Mouse (Mus musculus): ENCODE results near the gene Man1b1.

The Man1b1 gene

DNA sequence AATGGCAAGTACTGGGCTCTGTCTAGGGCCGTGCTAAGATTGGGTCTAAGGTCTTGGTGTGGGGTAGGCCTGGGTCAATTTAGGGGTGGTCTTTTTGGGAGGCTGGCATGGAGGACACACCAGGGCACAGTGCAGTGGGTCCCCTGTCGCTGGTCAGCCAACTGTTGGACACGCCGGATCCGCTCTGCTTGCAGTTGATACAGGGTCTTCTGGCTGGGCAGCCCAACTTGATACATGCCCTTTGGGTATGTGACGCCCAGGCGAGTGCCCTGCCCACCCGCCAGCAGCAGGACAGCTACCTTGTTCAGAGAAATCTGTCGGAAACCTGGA, 32.6 kb downstream of the Man1b1 start:
- no peak for DNase-seq

DNA sequence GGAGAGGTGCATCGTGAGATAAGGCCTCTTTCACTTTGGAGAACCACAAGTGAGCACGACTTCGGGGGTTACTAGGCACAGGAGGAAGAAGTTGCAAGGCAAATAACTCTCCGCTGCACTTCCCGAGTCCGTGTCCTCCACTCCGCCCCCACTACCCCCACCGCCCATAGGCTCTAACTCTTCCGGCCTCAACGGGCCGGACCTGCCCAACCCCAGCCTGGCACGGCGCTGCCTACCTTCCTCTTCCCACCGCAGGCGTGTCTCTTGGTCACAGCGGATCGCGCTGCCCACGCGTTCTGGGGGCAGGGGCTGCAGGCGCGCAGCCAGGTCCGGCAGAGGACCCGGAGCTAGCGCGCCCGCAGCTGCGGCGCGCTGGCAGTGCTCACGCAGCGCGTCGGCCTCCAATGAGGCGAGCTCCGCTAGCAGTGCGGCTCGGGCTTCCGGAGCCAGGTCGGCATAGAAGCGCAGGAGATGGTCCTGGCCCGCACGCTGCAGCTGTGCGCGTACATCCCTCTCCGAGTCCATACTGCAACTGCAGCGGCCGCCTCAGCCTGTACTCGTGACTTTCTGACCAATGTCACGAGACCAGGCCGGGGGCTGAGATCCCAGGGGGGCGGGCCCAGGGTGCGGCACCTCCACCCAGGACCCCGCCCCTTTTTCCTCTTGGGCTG, 33.1 kb downstream of the Man1b1 start, which contains the start of gene Uap1l1:
Gene Uap1l1, minus strand, starts transcription at position 592 of the 671 bp plus-strand sequence.
- DNase-seq: peak; percentile 81

DNA sequence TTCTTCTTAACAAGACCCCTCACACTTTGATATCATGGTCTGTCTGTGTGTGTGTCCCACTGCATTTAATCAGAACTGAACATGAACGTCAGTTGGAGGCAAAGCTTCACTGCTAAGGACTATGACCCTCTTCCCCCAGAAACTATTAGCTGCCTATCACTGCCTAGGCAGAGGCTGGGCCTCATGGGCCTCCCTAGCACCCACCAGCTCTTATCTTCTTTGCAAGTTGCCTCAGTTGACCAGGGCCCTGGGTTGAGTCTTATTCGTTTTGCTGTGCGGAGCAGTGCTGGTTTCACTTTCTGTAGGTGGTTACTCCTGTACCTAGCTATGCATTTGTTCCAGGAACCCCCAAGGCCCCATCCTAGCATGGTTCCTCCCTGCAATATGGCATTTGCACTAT, 37.9 kb downstream of the Man1b1 start:
- DNase-seq: no peak

DNA sequence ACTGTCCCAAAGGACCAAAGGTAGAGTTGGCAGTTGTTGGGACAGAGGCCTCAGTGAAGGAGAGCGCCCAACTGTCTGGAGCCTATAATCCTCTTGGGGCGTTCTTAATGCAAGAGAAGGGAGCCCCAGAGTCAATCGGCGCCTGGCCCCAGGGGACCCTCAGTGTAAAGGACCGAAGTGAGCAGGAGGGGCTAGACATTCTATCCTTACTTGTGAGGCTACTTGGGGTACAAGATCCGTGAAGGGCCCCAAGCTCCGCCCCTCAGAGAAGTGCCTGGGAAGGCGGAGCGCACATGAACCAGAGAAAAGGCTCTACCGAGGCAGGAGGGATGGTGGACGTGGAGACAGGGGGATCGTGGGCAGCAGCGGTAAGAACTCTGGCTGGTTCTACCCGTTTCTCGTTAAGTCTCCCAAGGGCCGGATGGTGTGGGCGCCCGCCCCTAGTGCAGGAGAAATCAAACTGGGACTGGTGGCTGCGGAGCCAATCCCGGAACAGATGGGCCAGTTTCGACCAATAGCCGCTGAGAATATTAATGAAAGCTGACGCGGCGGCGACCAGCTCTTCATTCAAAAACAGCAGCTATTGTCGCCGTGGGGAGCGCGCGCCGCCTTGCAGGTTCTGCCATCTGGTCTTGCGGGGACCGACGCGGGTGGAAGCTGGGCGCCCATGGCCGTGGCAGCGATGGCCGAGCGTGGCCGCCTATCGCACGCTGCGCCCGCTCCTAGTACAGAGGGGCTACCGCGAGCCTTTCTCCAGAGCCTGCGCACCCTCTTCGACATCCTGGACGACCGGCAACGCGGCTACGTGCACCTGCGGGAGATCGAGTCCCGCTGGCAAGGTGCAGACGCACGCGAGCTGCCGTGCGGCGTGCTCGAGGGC, 39.9 kb downstream of the Man1b1 start, which contains the start of gene Sapcd2:
Gene Sapcd2, plus strand, starts transcription at position 558 of the 880 bp plus-strand sequence.
- DNase-seq: peak; percentile 86

DNA sequence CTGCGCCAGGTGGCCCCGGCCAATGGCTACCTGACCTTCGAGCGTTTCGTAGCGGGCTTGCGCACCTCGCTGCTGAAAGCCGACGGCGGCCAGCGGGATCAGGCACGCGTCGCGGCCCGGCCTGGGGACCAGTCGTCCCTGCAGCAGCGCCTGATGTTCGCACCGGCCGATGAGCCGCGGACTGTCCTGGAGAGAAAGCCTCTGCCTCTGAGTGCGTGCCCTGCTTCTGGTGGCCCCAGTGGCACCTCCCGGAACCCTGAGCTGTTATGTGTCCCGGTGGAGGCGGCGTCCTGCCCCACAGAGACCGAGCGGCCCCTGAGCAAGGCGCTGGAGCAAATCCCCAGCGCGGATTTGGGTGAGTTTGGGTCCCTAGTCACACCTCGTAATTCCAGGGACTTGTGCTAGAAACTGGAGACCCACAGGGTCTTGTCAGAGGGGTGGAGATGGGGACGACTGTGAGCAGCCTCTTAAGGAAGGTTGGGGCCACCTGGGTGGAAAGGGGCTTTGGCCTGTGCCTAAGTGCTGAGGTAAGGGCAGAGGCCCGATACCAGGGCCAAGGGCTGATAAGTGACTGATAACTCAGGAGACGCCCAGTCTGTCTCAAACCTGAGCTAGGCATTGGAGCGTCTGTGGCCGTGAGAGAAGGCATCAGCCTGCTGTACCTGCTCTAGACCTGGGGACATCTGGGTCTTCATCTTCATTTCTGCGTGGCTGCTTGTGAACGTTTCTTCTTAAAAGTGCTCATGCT, 40.7 kb downstream of the Man1b1 start:
- no peak for DNase-seq

DNA sequence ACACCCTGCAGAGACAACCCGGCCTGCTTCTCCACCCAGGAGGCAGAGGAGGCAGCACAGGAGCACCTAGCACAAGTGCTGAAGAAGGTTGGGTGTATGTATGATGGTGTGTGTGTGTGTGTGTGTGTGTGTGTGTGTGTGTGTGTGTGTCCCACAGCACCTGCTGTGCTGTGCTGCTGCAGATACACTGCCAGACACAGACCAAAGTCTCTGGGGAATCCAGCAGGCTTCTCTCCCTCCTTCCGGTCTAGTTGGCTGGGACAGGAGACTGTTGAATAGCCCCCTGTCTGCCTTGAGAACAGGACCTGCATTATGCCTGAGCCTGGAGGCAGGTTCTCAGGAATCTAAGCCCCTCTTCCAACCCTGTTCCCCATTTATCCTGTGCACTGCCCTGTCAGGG, 41.3 kb downstream of the Man1b1 start:
- DNase-seq: no peak

DNA sequence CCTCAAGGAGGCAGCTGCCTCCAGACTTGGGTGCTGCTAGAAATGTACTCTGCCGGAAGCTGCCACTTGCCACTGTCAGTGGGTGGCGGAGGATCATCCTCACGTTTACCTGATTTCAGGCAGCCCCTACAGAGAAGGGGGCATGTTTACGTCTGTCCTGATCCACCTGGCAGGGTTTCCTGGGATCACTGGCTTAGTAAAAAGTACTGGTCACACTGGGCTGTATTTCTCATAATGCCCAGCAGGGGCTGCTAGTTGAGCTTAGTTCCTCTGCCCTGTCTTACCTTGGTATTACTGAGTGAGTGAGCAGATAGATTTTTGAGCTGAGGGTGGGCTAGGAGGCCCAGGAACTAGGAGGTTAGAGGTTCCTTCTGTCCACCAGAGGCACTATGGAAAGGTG, 44.5 kb downstream of the Man1b1 start:
- DNase-seq: peak; percentile 37

DNA sequence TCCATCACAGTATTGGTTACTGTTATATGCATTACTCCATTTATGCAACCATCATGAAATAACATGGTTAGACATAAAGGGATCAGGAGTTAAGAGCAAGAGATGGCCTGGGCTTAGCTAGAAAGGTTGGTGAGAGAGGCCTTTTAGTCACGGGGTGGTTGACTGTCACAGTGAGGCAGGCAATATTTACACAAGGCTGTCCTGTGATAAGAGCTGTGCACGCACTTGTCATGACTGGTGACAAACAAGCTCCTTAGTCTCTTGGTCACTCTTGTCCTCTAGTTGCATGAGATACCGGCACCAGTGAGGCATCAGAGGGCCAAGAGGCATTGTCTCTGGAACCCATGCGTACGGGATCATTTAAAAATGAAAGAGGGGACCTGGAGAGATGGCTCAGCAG, 52.4 kb downstream of the Man1b1 start:
- no peak for DNase-seq

DNA sequence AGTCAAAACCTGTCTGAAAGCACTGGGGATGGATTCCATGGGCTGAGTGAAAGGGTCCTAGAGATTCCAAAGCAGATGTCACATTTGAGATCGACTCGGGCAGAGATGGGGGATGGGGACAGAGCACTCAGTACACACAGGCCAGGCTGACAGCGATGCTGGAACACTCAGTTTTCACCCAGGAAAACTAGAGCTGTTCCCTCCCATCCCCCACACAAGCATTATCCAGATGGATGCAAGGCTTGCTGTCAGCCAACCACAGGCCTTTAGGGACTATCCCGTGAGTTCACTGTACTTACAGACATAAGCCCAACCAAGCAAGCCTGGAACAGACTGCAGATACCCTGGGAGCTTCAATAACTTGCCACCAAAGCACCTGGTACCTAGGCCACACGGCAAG, 59.1 kb downstream of the Man1b1 start:
- no peak for DNase-seq

DNA sequence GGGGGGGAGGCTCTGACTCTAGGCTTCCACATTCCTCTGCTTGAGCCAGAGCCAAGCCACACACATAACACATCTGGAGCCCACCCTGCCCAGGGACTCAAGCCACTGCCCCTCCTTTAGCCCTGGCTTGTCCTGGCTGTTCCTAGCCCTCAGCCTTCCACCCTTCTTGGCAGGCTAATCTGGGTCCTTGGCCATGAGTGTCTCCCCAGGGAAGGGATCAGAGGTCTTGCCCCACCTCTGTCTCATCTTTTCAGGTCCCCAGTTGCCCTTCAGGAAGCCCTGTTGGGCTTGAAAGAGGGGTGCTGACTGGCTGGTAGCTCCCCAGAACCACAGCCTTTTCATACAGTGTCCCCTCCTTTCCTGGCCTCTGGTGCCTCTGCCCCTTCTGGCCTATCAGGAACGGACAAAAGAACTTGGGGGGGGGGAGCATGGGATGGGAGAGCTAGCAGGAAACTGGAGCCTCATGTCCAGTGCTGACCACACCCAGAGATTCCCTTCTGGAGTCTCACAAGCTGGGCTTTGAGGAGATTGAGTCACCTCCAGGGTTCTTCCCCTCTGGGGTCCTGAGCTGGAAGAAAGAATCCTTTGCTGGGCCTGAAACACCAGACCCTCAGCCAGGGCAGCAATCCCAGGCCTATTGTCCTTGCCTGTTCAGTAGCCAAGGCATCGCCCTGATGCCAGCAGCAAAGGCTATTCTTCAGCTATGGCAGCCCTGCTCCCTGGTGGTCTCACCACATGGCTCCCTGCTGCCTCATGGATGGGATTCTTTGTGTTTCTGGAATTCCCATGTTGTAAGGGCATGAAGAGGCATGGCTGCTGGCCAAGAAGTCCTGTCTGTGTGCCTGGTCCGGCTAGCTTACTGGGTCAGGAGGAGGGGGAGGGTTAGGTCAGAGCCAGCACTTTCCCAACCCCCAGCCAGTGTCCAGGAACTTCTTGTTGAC, 62.4 kb downstream of the Man1b1 start:
- DNase-seq: peak; percentile 29

DNA sequence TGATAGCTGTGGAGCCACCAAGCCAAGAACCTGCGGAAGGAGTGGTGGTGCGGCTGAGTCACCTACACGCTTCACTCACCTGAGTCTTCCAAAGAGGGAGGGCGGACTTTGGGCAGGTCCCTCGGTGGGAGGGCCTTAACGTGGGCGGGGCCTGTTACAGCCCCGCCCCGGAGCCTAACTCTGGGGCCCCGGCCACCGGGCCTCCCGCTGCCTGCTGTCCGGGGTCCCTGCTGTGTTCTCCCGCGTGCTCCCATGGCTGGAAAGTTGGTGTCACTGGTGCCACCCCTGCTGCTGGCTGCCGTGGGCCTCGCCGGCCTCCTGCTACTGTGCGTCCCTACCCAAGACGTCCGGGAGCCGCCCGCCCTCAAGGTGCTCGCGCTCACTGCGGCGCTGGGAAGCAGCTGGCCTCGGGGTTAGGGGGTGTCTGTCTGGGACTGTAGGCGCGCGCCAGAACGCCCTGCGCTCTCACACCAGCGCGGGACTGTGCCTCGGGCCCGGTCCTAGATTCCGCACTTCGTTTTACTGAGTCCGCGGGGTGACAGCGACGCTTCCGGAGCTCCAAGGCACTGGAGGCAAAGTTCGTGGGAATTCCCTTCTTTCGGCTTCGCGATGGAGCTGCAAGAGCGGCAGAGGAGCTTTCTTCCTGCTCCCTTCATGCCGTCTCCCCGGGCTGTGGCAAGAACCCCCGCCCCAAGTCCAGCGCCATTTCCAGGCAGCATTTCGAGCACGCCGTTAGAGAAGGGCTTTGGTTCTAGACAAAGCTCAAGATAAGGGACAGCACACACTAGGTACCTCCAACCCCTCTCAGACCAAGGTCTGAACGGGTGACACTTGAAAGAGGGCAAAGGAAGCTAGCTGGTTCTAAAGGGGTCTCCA, 63.8 kb downstream of the Man1b1 start, which contains the start of gene Entpd2:
Gene Entpd2, plus strand, starts transcription at position 154 of the 876 bp plus-strand sequence.
- peak; percentile 64 for DNase-seq

DNA sequence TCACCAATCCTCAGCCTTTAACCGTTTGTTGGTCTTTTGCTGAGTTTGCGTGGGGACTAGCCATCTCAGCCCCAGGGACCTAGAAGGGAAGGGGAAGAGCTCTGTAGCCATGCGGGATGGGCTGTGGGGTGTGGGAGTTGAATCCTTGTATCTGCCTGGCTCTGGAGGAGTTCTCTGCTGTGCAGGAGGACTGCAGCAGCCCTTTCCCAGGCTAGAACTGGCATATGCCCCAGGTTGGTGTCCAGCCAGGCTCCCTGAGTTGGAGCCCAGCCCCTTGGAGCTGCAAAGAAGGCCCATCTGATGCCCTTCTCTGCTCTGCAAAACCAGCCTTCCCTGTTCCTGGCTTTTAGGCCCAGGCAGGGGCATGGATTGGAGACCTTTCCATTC, 64.5 kb downstream of the Man1b1 start:
- no peak for DNase-seq

DNA sequence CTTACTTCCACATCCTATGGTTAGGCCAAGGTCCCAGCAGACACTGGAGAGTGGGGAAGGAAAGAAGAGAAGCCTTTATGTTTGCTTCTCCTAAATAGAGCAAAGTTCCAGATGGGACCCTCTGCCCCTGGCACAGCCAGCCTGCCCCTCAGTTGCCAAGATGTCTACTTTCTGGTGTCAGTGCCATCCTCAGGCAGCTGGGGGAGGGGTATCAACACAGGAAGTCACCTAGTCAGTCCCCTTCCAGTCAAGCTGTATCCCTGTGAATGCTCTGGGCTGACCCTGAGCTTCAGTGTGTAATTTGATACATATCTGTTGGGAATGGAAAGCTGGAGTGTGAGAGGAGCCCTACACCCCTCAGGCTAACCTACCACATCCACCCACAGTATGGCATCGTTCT, 64.9 kb downstream of the Man1b1 start:
- no peak for DNase-seq

DNA sequence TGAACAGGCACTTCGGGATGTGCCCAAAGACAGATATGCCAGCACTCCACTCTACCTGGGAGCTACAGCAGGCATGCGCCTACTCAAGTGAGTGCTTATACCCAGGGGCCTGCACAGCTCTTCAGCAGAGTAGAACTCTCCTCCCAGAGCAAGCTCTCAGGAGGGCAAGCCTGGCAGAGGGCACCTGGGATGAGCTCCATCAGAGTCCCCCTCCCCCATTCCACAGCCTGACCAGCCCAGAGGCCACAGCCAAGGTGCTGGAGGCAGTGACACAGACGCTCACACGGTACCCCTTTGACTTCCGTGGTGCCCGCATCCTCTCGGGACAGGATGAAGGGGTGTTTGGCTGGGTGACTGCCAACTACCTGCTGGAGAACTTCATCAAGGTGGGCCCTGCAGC, 65.9 kb downstream of the Man1b1 start:
- no peak for DNase-seq

DNA sequence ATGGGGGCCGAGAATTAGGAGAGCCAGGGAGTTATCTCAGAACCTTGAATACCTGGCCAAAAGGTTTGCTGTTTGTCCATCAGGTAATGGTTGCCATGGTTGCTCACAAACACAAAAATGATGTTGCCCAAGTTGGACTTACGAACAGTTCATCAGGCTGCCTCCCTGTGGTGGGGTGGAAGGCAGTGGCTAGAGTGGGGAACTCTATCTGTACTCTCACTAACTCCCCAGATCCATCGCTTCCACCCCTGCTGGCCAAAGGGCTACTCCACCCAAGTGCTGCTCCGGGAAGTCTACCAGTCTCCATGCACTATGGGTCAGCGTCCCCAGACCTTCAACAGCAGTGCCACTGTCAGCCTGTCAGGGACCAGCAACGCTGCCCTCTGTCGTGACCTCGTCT, 66.9 kb downstream of the Man1b1 start, which contains the start of gene Npdc1:
Gene Npdc1, plus strand, starts transcription at position 301 of the 400 bp plus-strand sequence.
- no peak for DNase-seq

DNA sequence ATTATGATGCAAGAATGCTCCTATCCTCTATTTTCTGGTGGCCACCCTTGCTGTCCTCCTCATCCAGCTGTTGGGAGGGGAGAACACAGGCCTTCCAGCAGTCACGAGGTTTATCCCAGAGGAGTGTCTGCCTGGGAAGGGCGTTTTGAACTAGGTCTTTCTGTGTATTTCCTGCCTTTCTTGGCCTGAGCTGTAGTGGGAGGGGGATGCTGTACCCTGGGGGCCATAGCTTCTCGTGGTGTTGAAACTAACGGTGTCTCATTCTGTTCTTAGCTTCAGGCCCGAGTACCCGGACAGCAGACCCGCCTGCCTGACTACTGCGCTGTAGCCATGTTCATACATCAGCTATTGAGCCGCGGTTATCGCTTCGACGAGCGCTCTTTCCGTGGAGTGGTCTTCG, 68.2 kb downstream of the Man1b1 start:
- no peak for DNase-seq

DNA sequence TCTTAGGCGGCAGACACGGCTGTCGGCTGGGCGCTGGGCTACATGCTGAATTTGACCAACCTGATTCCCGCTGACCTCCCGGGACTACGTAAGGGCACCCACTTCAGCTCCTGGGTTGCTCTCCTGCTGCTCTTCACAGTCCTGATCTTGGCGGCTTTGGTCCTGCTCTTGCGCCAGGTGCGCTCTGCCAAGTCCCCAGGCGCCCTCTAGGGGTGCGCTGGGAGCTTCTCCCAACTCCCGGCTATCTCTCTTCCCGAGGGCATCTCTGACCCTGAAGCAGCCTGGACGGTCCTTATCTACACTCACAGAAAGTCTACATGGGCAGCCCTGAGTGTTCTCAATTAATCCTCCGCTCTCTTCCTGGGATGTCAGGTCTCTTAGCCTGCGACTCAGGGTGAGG, 68.6 kb downstream of the Man1b1 start:
- peak; percentile 47 for DNase-seq
